Mouse (Mus musculus) MEL (cell line): ENCODE data around the gene Cnksr1. TPM values are rescaled to one million over a fixed set of nuclear protein-coding genes. Genes with fewer than 3 reads are reported as not detected.

Experiments
- DNase-seq: peaks from one replicate; pipeline ENCODE4 v3.0.0; 2011; ENCODE audit warnings: low read depth, low spot score
- H3K27ac ChIP-seq: 2 replicates; pipeline ENCODE4 v1.5.1; 2012; ENCODE audit warnings: low read depth, mild to moderate bottlenecking, control low read depth, low read length, moderate library complexity; ENCODE audit not compliant: control insufficient read depth
- H3K27me3 ChIP-seq, 2 experiments: fragments of 150-350 bp in 1 of 2; sonication (generic) in 1 of 2; 2 replicates each; pipeline ENCODE4 v1.6.1; 2012; ENCODE audit warnings: low read length in 2 of 2, mild to moderate bottlenecking in 2 of 2, improper control_type of control experiment in 1 of 2, moderate library complexity in 1 of 2; ENCODE audit not compliant: insufficient read depth in 2 of 2, control insufficient read depth in 1 of 2
- H3K36me3 ChIP-seq, 2 experiments: 2 replicates each; pipeline ENCODE4 v1.6.1; 2012 to 2014; ENCODE audit warnings: low read length in 2 of 2, improper control_type of control experiment in 1 of 2, inconsistent platforms in 1 of 2, mild to moderate bottlenecking in 1 of 2; ENCODE audit not compliant: insufficient read depth in 2 of 2, control insufficient read depth in 1 of 2
- H3K4me1 ChIP-seq, 2 experiments: fragments of 150-350 bp in 1 of 2; sonication (generic) in 1 of 2; 2 replicates each; pipeline ENCODE4 v1.6.1; 2012; ENCODE audit warnings: low read length in 2 of 2, improper control_type of control experiment in 1 of 2, mild to moderate bottlenecking in 1 of 2; ENCODE audit not compliant: insufficient read depth in 2 of 2, control insufficient read depth in 1 of 2
- H3K4me3 ChIP-seq, 2 experiments: fragments of 150-350 bp in 1 of 2; sonication (generic) in 1 of 2; 2 replicates each; pipeline ENCODE4 v1.5.1; 2012; ENCODE audit warnings: low read depth in 2 of 2, low read length in 2 of 2, mild to moderate bottlenecking in 2 of 2, moderate library complexity in 2 of 2, control low read depth in 1 of 2, improper control_type of control experiment in 1 of 2; ENCODE audit not compliant: control insufficient read depth in 1 of 2, insufficient read depth in 1 of 2
- H3K79me2 ChIP-seq: 2 replicates; pipeline ENCODE4 v1.6.1; 2012; ENCODE audit warnings: mild to moderate bottlenecking, low read length, moderate library complexity; ENCODE audit not compliant: control insufficient read depth, poor library complexity, insufficient read depth
- H3K9ac ChIP-seq: 2 replicates; pipeline ENCODE4 v1.6.1; 2012; ENCODE audit warnings: low read depth, mild to moderate bottlenecking, control low read depth, low read length, moderate library complexity; ENCODE audit not compliant: control insufficient read depth, poor library complexity, severe bottlenecking
- H3K9me3 ChIP-seq: fragments of 150-350 bp; sonication (generic); replicated peaks from 2 replicates; pipeline ENCODE4 v1.6.1; 2012; ENCODE audit warnings: mild to moderate bottlenecking, low read length, improper control_type of control experiment, moderate library complexity; ENCODE audit not compliant: insufficient read depth
- BHLHE40 ChIP-seq: IDR thresholded peaks from 2 replicates; pipeline ENCODE4 v1.6.1; 2012; ENCODE audit warnings: low read depth, mild to moderate bottlenecking, inconsistent platforms, low read length, improper control_type of control experiment, borderline replicate concordance
- CHD1 ChIP-seq: IDR thresholded peaks from 2 replicates; pipeline ENCODE4 v1.6.1; 2012; ENCODE audit warnings: low read depth, mild to moderate bottlenecking, inconsistent platforms, low read length, improper control_type of control experiment
- CTCF ChIP-seq, 3 experiments: IDR thresholded peaks in 2 of 3; conservative IDR thresholded peaks in 1 of 3; 2 replicates each; pipeline ENCODE4 v1.5.1; 2011 to 2012; ENCODE audit warnings: low read length in 3 of 3, low read depth in 2 of 3, mild to moderate bottlenecking in 2 of 3, improper control_type of control experiment in 1 of 3, inconsistent platforms in 1 of 3, mixed read lengths in 1 of 3, moderate library complexity in 1 of 3; ENCODE audit not compliant: control insufficient read depth in 1 of 3, insufficient read depth in 1 of 3, poor library complexity in 1 of 3, severe bottlenecking in 1 of 3
- ELF1 ChIP-seq: IDR thresholded peaks from 2 replicates; pipeline ENCODE4 v1.6.1; 2014; ENCODE audit warnings: low read depth, mild to moderate bottlenecking, inconsistent platforms, low read length, improper control_type of control experiment, moderate library complexity
- EP300 ChIP-seq, 2 experiments: IDR thresholded peaks; 2 replicates each; pipeline ENCODE4 v1.6.1; 2011; ENCODE audit warnings: improper control_type of control experiment in 2 of 2, low read length in 2 of 2, low read depth in 1 of 2, mild to moderate bottlenecking in 1 of 2
- ETS1 ChIP-seq: IDR thresholded peaks from 2 replicates; pipeline ENCODE4 v1.6.1; 2012; ENCODE audit warnings: low read depth, mild to moderate bottlenecking, inconsistent platforms, low read length, improper control_type of control experiment, moderate library complexity
- GATA1 ChIP-seq: IDR thresholded peaks from 2 replicates; pipeline ENCODE4 v1.6.1; 2011; ENCODE audit warnings: low read depth, low read length, improper control_type of control experiment
- HCFC1 ChIP-seq: IDR thresholded peaks from 2 replicates; pipeline ENCODE4 v1.6.1; 2012; ENCODE audit warnings: low read depth, mild to moderate bottlenecking, inconsistent platforms, low read length, improper control_type of control experiment, moderate library complexity
- KAT2A ChIP-seq: conservative IDR thresholded peaks from 2 replicates; pipeline ENCODE4 v1.6.1; 2012; ENCODE audit warnings: low read depth, low read length, improper control_type of control experiment, inconsistent platforms
- MAX ChIP-seq: IDR thresholded peaks from 2 replicates; pipeline ENCODE4 v1.6.1; 2011; ENCODE audit warnings: low read length, improper control_type of control experiment
- MAZ ChIP-seq: IDR thresholded peaks from 2 replicates; pipeline ENCODE4 v1.6.1; 2012; ENCODE audit warnings: low read depth, mild to moderate bottlenecking, inconsistent platforms, low read length, improper control_type of control experiment
- MXI1 ChIP-seq: IDR thresholded peaks from 2 replicates; pipeline ENCODE4 v1.6.1; 2011; ENCODE audit warnings: mild to moderate bottlenecking, low read depth, low read length, improper control_type of control experiment
- MYB ChIP-seq: IDR thresholded peaks from 2 replicates; pipeline ENCODE4 v1.6.1; 2011; ENCODE audit warnings: mild to moderate bottlenecking, low read depth, low read length, improper control_type of control experiment
- MYC ChIP-seq: IDR thresholded peaks from 2 replicates; pipeline ENCODE4 v1.6.1; 2011; ENCODE audit warnings: low read depth, mild to moderate bottlenecking, low read length, improper control_type of control experiment, moderate library complexity
- NELFE ChIP-seq: IDR thresholded peaks from 2 replicates; pipeline ENCODE4 v1.6.1; 2011; ENCODE audit warnings: low read depth, low read length, improper control_type of control experiment
- POLR2A ChIP-seq, 2 experiments: IDR thresholded peaks; 2 replicates each; pipeline ENCODE4 v1.6.1; 2011 to 2012; ENCODE audit warnings: low read length in 2 of 2, mild to moderate bottlenecking in 2 of 2, control low read depth in 1 of 2, improper control_type of control experiment in 1 of 2, low read depth in 1 of 2, moderate library complexity in 1 of 2; ENCODE audit not compliant: control insufficient read depth in 1 of 2, insufficient read depth in 1 of 2, poor library complexity in 1 of 2
- POLR2AphosphoS2 ChIP-seq: IDR thresholded peaks from 2 replicates; pipeline ENCODE4 v1.6.1; 2011; ENCODE audit warnings: low read length, improper control_type of control experiment
- POLR2AphosphoS5 ChIP-seq: IDR thresholded peaks from 2 replicates; pipeline ENCODE4 v1.6.1; 2012; ENCODE audit warnings: low read depth, borderline replicate concordance, mild to moderate bottlenecking, inconsistent platforms, low read length, moderate library complexity, mixed read lengths
- RAD21 ChIP-seq: IDR thresholded peaks from 2 replicates; pipeline ENCODE4 v1.6.1; 2011; ENCODE audit warnings: mild to moderate bottlenecking, low read depth, low read length, improper control_type of control experiment
- RCOR1 ChIP-seq: IDR thresholded peaks from 2 replicates; pipeline ENCODE4 v1.6.1; 2012; ENCODE audit warnings: low read depth, mild to moderate bottlenecking, inconsistent platforms, low read length, improper control_type of control experiment
- SIN3A ChIP-seq: IDR thresholded peaks from 2 replicates; pipeline ENCODE4 v1.6.1; 2012; ENCODE audit warnings: low read length, improper control_type of control experiment, inconsistent platforms
- SMC3 ChIP-seq: IDR thresholded peaks from 2 replicates; pipeline ENCODE4 v1.6.1; 2011; ENCODE audit warnings: low read depth, low read length, improper control_type of control experiment
- TAL1 ChIP-seq: IDR thresholded peaks from 2 replicates; pipeline ENCODE4 v1.6.1; 2012; ENCODE audit warnings: mild to moderate bottlenecking, inconsistent platforms, low read length, moderate library complexity, mixed read lengths
- TBP ChIP-seq: IDR thresholded peaks from 2 replicates; pipeline ENCODE4 v1.8.0; 2011; ENCODE audit warnings: low read depth, low read length, improper control_type of control experiment
- TCF12 ChIP-seq: IDR thresholded peaks from 2 replicates; pipeline ENCODE4 v1.6.1; 2014; ENCODE audit warnings: low read depth, mild to moderate bottlenecking, inconsistent platforms, low read length, improper control_type of control experiment, moderate library complexity
- UBTF ChIP-seq: IDR thresholded peaks from 2 replicates; pipeline ENCODE4 v1.6.1; 2012; ENCODE audit warnings: low read depth, mild to moderate bottlenecking, inconsistent platforms, low read length, improper control_type of control experiment, moderate library complexity, borderline replicate concordance; ENCODE audit not compliant: insufficient read depth
- USF1 ChIP-seq: IDR thresholded peaks from 2 replicates; pipeline ENCODE4 v1.6.1; 2014; ENCODE audit warnings: low read depth, mild to moderate bottlenecking, inconsistent platforms, low read length, improper control_type of control experiment, moderate library complexity
- ZC3H11A ChIP-seq: IDR thresholded peaks from 2 replicates; pipeline ENCODE4 v1.6.1; 2012; ENCODE audit warnings: low read depth, mild to moderate bottlenecking, inconsistent platforms, low read length, improper control_type of control experiment
- ZMIZ1 ChIP-seq: IDR thresholded peaks from 2 replicates; pipeline ENCODE4 v1.6.1; 2012; ENCODE audit warnings: low read depth, mild to moderate bottlenecking, inconsistent platforms, low read length, improper control_type of control experiment, moderate library complexity
- polyA plus RNA-seq, 2 experiments: library from polyadenylated mRNA; stranded (reverse) in 1 of 2; unstranded in 1 of 2; fragments of >175 nt in 1 of 2; fragments of >200 nt in 1 of 2; gene quantifications; 2 replicates each; pipeline versions ENCODE4 v1.2.1 to v1.2.4; 2012; ENCODE audit warnings: low replicate concordance in 2 of 2, low read depth in 1 of 2; ENCODE audit not compliant: insufficient read length in 2 of 2, insufficient read depth in 1 of 2, missing spikeins in 1 of 2
- total RNA-seq: library from RNA; depleted of rRNA; stranded (reverse); fragments of 300-350 nt; gene quantifications from 2 replicates; pipeline ENCODE4 v1.2.3, GENCODE M21; 2012

Cnksr1 gene
- total and polyA plus RNA-seq, 3 experiments, result 0.07 TPM; not detected in 2

GRCm38 (mm10) chr4:134273417-134274345 is 35.5 kb upstream of the Cnksr1 start:
- Histone ChIP-seq H3K27me3 (no peaks in the 10 kb centered on the region), H3K9me3 (no peaks in the 10 kb centered on the region), H3K4me1 (peaks cover 4 to 12% of the 10 kb centered on the region in 2 experiments; a peak in 3 of 4 replicates), H3K79me2 (no peaks in the 10 kb centered on the region; the same call in 1 of the 2 replicates), H3K9ac (peak overlapping the region; percentile 69), H3K36me3 (peaks cover 5 to 10% of the 10 kb centered on the region in 2 experiments; a peak in 3 of 4 replicates), H3K4me3 (peak overlapping the region; percentile 65 to 87), H3K27ac (peak overlapping the region; percentile 85)
- TF ChIP-seq MYC (0 out of 2 replicates have a peak, but pooled peaks have one; percentile 59), POLR2AphosphoS5 (peak; percentile 53; the same call in 1 of the 2 replicates), POLR2A (IDR thresholded peaks at IDR 0.05; ENCODE audit: control insufficient read depth in 1 of 2, insufficient read depth in 1 of 2, low read depth in 1 of 2, low read length in 2 of 2, poor library complexity in 1 of 2) (peak; percentile 32 to 78; a peak in 2 of 4 replicates), NELFE (peak; percentile 73), GATA1 (peak; percentile 83), HCFC1 (peak; percentile 74), CHD1 (0 out of 2 replicates have a peak, but pooled peaks have one; percentile 13), ZMIZ1 (no peak; the same call in none of the 2 replicates), USF1 (no peak), SMC3 (no peak), MXI1 (peak; percentile 63; the same call in 1 of the 2 replicates), KAT2A (peak; percentile 46; the same call in 1 of the 2 replicates), RAD21 (no peak), BHLHE40 (peak; percentile 64; the same call in 1 of the 2 replicates), EP300 (IDR thresholded peaks at IDR 0.05; ENCODE audit: low read depth in 1 of 2, low read length in 2 of 2) (peak; percentile 48 to 76), TCF12 (peak; percentile 74), MYB (peak; percentile 47; the same call in 1 of the 2 replicates), ZC3H11A (no peak), MAX (peak; percentile 38; the same call in 1 of the 2 replicates), RCOR1 (peak; percentile 54; the same call in 1 of the 2 replicates), UBTF (no peak), ELF1 (0 out of 2 replicates have a peak, but pooled peaks have one; percentile 31), ETS1 (peak; percentile 55; the same call in 1 of the 2 replicates), TAL1 (peak; percentile 79), POLR2AphosphoS2 (no peak), MAZ (0 out of 2 replicates have a peak, but pooled peaks have one; percentile 32), SIN3A (peak; percentile 80), TBP (peak; percentile 53), CTCF (IDR thresholded peaks at IDR 0.05 in 2 of 3, conservative IDR thresholded peaks at IDR 0.05 in 1 of 3; ENCODE audit: control insufficient read depth in 1 of 3, insufficient read depth in 1 of 3, low read depth in 2 of 3, low read length in 3 of 3, poor library complexity in 1 of 3, severe bottlenecking in 1 of 3) (no peak)
- DNase-seq, result peak; percentile 97
